Mouse (Mus musculus) lung, postnatal 0 days (tissue): ENCODE results near the gene Top2a. TPM values are rescaled to one million over a fixed set of nuclear protein-coding genes. Genes with fewer than 3 reads are reported as not detected.

Source experiments
- ATAC-seq: fragments of 200-750 bp; cut with Nextera tagmentation; 2 replicates; pipeline ENCODE4 v1.8.0; 2017; ENCODE audit warnings: moderate library complexity
- DNase-seq: peaks from one replicate; pipeline ENCODE4 v3.0.0-alpha.2; 2016; ENCODE audit warnings: low spot score
- H3K27ac ChIP-seq: fragments of 300-500 bp; sonication (generic); 2 replicates; pipeline ENCODE4 v1.5.1; 2014; ENCODE audit warnings: antibody characterized with exemption, mild to moderate bottlenecking, low read length, mixed read lengths
- H3K27me3 ChIP-seq: fragments of 300-500 bp; sonication (generic); replicated peaks from 2 replicates; pipeline ENCODE4 v1.6.1; 2014; ENCODE audit warnings: low read length, mixed read lengths; ENCODE audit not compliant: insufficient read depth
- H3K36me3 ChIP-seq: fragments of 300-500 bp; sonication (generic); 2 replicates; pipeline ENCODE4 v1.6.1; 2014; ENCODE audit warnings: low read length, mixed read lengths; ENCODE audit not compliant: insufficient read depth
- H3K4me1 ChIP-seq: fragments of 300-500 bp; sonication (generic); 2 replicates; pipeline ENCODE4 v1.6.1; 2014; ENCODE audit warnings: antibody characterized with exemption, low read depth, low read length, mixed read lengths; ENCODE audit not compliant: insufficient read depth
- H3K4me2 ChIP-seq: fragments of 300-500 bp; sonication (generic); replicated peaks from 2 replicates; pipeline ENCODE4 v1.6.1; 2014; ENCODE audit warnings: low read depth, mild to moderate bottlenecking, low read length, moderate library complexity, mixed read lengths
- H3K4me3 ChIP-seq: fragments of 300-500 bp; sonication (generic); 2 replicates; pipeline ENCODE4 v1.5.1; 2014; ENCODE audit warnings: low read depth, low read length
- H3K9ac ChIP-seq: fragments of 300-500 bp; sonication (generic); replicated peaks from 2 replicates; pipeline ENCODE4 v1.6.1; 2014; ENCODE audit warnings: low read depth, mild to moderate bottlenecking
- H3K9me3 ChIP-seq: fragments of 300-500 bp; sonication (generic); 2 replicates; pipeline ENCODE4 v1.6.1; 2016; ENCODE audit warnings: low read length, mixed read lengths
- CTCF ChIP-seq: IDR thresholded peaks from 2 replicates; pipeline ENCODE4 v1.5.1; 2016; ENCODE audit warnings: antibody characterized with exemption, mild to moderate bottlenecking
- EP300 ChIP-seq: IDR thresholded peaks from 2 replicates; pipeline ENCODE4 v1.6.1; 2016; ENCODE audit warnings: antibody characterized with exemption, mild to moderate bottlenecking, control low read depth
- WGBS: fragments of 180-500 bp; shearing (Covaris S2); extraction: QIAGEN DNeasy Blood & Tissue Kit; methylation state at CpG from one replicate; pipeline ENCODE4 v1.1.7; 2014; 5-methylcytosine and 5-hydroxymethylcytosine counted together
- polyA plus RNA-seq: library from polyadenylated mRNA; unstranded; fragments of >200 nt; fragmentation: Nextera tagmentation; extraction: Ambion mirVana; gene quantifications from 2 replicates; pipeline ENCODE4 v1.2.1, GENCODE M21; 2015

Gene Top2a
- polyA plus RNA-seq, 1 experiment from 2014 or later = 11.1 TPM

- Histone ChIP-seq H3K4me2 (no peak overlapping the region), H3K36me3 (peaks cover 35% of the 10 kb centered on the region), H3K4me1 (peaks cover 34% of the 10 kb centered on the region), H3K4me3 (no peak overlapping the region), H3K9ac (no peak overlapping the region), H3K27ac (no peak overlapping the region), H3K9me3 (no peaks in the 10 kb centered on the region), H3K27me3 (no peaks in the 10 kb centered on the region)
- TF ChIP-seq CTCF (no peak), EP300 (no peak)
- ATAC-seq = no peak
- no peak for DNase-seq
- WGBS = 40% methylated on average over 17 of the region's 17 CpGs
Observed at GRCm38 (mm10) chr11:98969496-98969927, 54.5 kb downstream of the Top2a start.

GRCm38 (mm10) chr11:98968716-98969495 is 55.1 kb downstream of the Top2a start:
- H3K4me3 ChIP-seq = no peak overlapping the region
- no peak overlapping the region for H3K4me2 ChIP-seq
- DNase-seq = peak; percentile 58

GRCm38 (mm10) chr11:98968079-98968478 is 55.9 kb downstream of the Top2a start:
- no peak for ATAC-seq
- no peak overlapping the region for H3K9ac ChIP-seq
- H3K36me3 ChIP-seq = peaks cover 28% of the 10 kb centered on the region
- H3K9me3 ChIP-seq = no peaks in the 10 kb centered on the region
- H3K4me3 ChIP-seq = no peak overlapping the region
- peaks cover 40% of the 10 kb centered on the region for H3K4me1 ChIP-seq
- H3K27ac ChIP-seq = 0 out of 2 replicates have a peak overlapping the region, but pooled peaks have one; percentile 54
- TF ChIP-seq EP300 = no peak; the same call in 1 of the 2 replicates
- TF ChIP-seq CTCF = no peak
- H3K4me2 ChIP-seq = no peak overlapping the region
- 36% methylated on average over 16 of the region's 16 CpGs for WGBS
- H3K27me3 ChIP-seq = no peaks in the 10 kb centered on the region
- no peak for DNase-seq

More at GRCm38 (mm10) chr11:98968716-98969495, 55.1 kb downstream of the Top2a start:
- Histone ChIP-seq H3K9me3 (no peaks in the 10 kb centered on the region), H3K27me3 (no peaks in the 10 kb centered on the region), H3K36me3 (peaks cover 35% of the 10 kb centered on the region), H3K4me1 (peaks cover 40% of the 10 kb centered on the region), H3K27ac (peak overlapping the region; percentile 54; the same call in 1 of the 2 replicates), H3K9ac (no peak overlapping the region)
- ATAC-seq = peak; percentile 24
- TF ChIP-seq CTCF = no peak
- WGBS = 24% methylated on average over 20 of the region's 20 CpGs

GRCm38 (mm10) chr11:98966499-98967141 is 57.4 kb downstream of the Top2a start:
- TF ChIP-seq EP300 (no peak), CTCF (peak; percentile 56)
- Histone ChIP-seq H3K27ac (no peak overlapping the region), H3K4me3 (no peak overlapping the region), H3K4me2 (peak overlapping the region; percentile 98; the same call in 1 of the 2 replicates), H3K9me3 (no peaks in the 10 kb centered on the region), H3K4me1 (peaks cover 44% of the 10 kb centered on the region), H3K27me3 (no peaks in the 10 kb centered on the region), H3K9ac (no peak overlapping the region), H3K36me3 (peaks cover 17% of the 10 kb centered on the region)
- DNase-seq (peak; percentile 66), ATAC-seq (no peak)
- 49% methylated on average over 5 of the region's 9 CpGs for WGBS

- DNase-seq (peak; percentile 52), ATAC-seq (no peak)
- no peaks in the 10 kb centered on the region for H3K9me3 ChIP-seq
- peaks cover 47% of the 10 kb centered on the region for H3K4me1 ChIP-seq
- H3K27ac ChIP-seq = peak overlapping the region; percentile 84; the same call in 1 of the 2 replicates
- peaks cover 12% of the 10 kb centered on the region for H3K36me3 ChIP-seq
- H3K27me3 ChIP-seq = no peaks in the 10 kb centered on the region
- H3K4me2 ChIP-seq = peak overlapping the region; percentile 98
- TF ChIP-seq EP300 = no peak
- TF ChIP-seq CTCF = no peak
- 24% methylated on average over 5 of the region's 11 CpGs for WGBS
- peak overlapping the region; percentile 10; the same call in 1 of the 2 replicates for H3K4me3 ChIP-seq
- H3K9ac ChIP-seq = peak overlapping the region; percentile 29; the same call in 1 of the 2 replicates
Observed at GRCm38 (mm10) chr11:98965416-98966077, 58.4 kb downstream of the Top2a start.
